Mouse (Mus musculus): ENCODE data around the gene Snx22. TPM values are rescaled to one million over a fixed set of nuclear protein-coding genes. Genes with fewer than 3 reads are reported as not detected.

Gene Snx22
- polyA plus RNA-seq, 1 experiment from 2014 or later = 34.9 TPM

Other genes starting within 250 kb of the Snx22 start
- 1.6 and 2.0 TPM in 2 replicates for gene Zfp609, start 242.2 kb downstream of the Snx22 start, polyA plus RNA-seq (2015; fragmentation: Nextera tagmentation; extraction: Ambion mirVana)
- gene Pclaf, start 179.5 kb downstream of the Snx22 start, polyA plus RNA-seq (2015; fragmentation: Nextera tagmentation; extraction: Ambion mirVana) = 77.9 and 88.8 TPM in 2 replicates
- gene Trip4, start 160.9 kb downstream of the Snx22 start, polyA plus RNA-seq (2015; fragmentation: Nextera tagmentation; extraction: Ambion mirVana) = 10.0 and 10.9 TPM in 2 replicates
- gene Csnk1g1, start 160.8 kb downstream of the Snx22 start, polyA plus RNA-seq (2015; fragmentation: Nextera tagmentation; extraction: Ambion mirVana) = 3.1 and 3.7 TPM in 2 replicates
- 384 and 391 TPM in 2 replicates for gene Ppib, start 9.5 kb downstream of the Snx22 start, polyA plus RNA-seq (2015; fragmentation: Nextera tagmentation; extraction: Ambion mirVana)
- gene Snx1, start 56.9 kb upstream of the Snx22 start, polyA plus RNA-seq (2015; fragmentation: Nextera tagmentation; extraction: Ambion mirVana) = 62.7 and 64.8 TPM in 2 replicates
- 117 and 132 TPM in 2 replicates for gene Ciao2a, start 56.9 kb upstream of the Snx22 start, polyA plus RNA-seq (2015; fragmentation: Nextera tagmentation; extraction: Ambion mirVana)
- gene Dapk2, start 88.5 kb upstream of the Snx22 start, polyA plus RNA-seq (2015; fragmentation: Nextera tagmentation; extraction: Ambion mirVana) = 31.9 and 33.9 TPM in 2 replicates